Mouse (Mus musculus) embryonic fibroblast, embryonic 13.5 days (primary cell): Measurements from ENCODE around the gene Klrb1a. TPM values are rescaled to one million over a fixed set of nuclear protein-coding genes. Genes with fewer than 3 reads are reported as not detected.

ENCODE experiments used
- H3K27ac ChIP-seq: 2 replicates; pipeline ENCODE4 v1.5.1; 2012; ENCODE audit warnings: low read length, control low read depth, inconsistent platforms; ENCODE audit not compliant: insufficient read depth
- H3K4me1 ChIP-seq: 2 replicates; pipeline ENCODE4 v1.6.1; 2011; ENCODE audit warnings: low read length; ENCODE audit not compliant: control insufficient read depth, insufficient read depth
- H3K4me3 ChIP-seq: 2 replicates; pipeline ENCODE4 v1.5.1; 2011; ENCODE audit warnings: mild to moderate bottlenecking, control low read depth, low read length; ENCODE audit not compliant: insufficient read depth
- CTCF ChIP-seq: IDR thresholded peaks from 2 replicates; pipeline ENCODE4 v1.5.1; 2011; ENCODE audit warnings: mild to moderate bottlenecking, control low read depth, low read length, moderate library complexity, borderline replicate concordance; ENCODE audit not compliant: insufficient read depth
- POLR2A ChIP-seq: IDR thresholded peaks from 2 replicates; pipeline ENCODE4 v1.6.1; 2011; ENCODE audit warnings: low read depth, mild to moderate bottlenecking, control low read depth, low read length, moderate library complexity
- polyA plus RNA-seq: library from polyadenylated mRNA; stranded (reverse); fragments of >200 nt; gene quantifications from 2 replicates; pipeline ENCODE4 v1.2.4, GENCODE M21; 2011; ENCODE audit warnings: low read depth; ENCODE audit not compliant: missing spikeins, insufficient read length

Klrb1a gene
- polyA plus RNA-seq, 1 experiment, result not detected

DNA sequence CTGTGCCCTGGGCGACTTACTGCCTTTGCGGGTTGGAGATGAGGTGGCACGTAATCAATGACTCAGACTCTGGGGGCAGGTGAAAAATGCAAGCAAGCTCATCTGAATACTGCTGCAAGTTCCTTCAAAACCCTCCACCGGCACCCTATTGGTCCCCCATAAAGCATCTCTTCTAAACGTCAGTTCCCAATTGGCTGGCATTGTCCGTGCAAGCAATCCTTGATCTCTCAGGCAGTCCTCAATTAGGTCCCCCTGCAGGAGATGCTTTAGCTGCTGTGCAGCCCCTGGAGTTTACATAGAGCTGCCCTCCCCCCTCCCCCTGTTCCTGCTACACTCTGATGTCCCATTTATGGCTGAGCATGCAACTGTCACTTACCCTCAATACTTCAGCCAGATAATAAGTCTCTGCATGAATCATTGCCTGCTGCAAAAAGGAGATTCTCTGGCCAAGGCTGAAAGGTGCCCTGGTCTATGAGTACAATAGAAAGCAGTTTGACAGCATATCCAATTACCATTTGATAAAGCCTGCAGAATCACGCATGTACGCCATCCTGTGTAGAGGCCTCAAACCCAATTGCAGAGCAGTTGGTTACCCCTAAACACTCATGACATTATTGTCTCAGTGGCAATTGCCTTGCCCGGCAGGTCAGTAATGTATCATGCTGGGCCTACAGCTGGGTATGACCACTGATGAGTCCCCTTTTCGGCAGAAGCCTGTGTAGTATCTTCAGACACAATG lies 20.7 kb downstream of the Klrb1a start:
- Histone ChIP-seq H3K4me1 (no peaks in the 10 kb centered on the region), H3K27ac (no peak overlapping the region), H3K4me3 (no peak overlapping the region)
- TF ChIP-seq POLR2A (no peak), CTCF (no peak)

DNA sequence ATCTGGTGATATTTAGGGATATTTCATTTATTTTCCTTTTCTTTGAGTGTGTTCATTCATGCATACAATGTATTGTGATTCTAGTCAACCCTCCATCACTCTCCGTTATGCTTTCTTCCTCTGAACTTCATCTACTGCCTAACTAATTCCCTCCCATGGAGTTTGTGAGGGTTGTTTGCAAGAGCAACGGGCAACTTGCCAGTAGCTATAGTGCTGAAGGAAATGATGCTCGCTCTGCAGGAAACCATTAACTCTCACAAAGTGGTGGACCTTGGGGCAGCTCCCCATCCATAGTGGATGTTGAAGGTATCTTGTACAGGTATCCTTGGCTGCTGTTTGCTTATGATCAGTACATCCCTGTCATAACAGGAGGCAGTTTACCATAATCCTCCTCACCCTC lies 21.3 kb downstream of the Klrb1a start:
- TF ChIP-seq POLR2A (no peak), CTCF (no peak)
- Histone ChIP-seq H3K4me1 (no peaks in the 10 kb centered on the region), H3K27ac (no peak overlapping the region), H3K4me3 (no peak overlapping the region)

DNA sequence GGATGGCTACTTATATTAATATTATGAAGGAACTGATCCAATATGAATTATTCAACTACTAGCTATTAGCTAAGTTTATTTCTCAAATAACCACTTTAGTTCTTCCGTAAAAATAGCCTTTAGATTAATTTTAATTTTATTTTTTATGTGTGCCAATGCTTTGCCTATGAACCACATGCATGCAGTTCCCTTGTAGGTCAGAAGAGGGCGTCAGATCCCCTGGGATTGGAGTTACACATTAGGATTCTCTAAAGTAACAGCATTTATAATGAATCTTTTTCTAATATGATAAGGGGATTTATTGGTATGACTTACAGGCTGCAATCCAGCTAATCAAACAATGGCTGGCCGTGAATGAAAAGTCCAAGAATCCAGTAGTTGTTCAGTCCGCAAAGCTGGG lies 23.8 kb downstream of the Klrb1a start:
- TF ChIP-seq CTCF (no peak), POLR2A (no peak)
- no peaks in the 10 kb centered on the region for H3K4me1 ChIP-seq

DNA sequence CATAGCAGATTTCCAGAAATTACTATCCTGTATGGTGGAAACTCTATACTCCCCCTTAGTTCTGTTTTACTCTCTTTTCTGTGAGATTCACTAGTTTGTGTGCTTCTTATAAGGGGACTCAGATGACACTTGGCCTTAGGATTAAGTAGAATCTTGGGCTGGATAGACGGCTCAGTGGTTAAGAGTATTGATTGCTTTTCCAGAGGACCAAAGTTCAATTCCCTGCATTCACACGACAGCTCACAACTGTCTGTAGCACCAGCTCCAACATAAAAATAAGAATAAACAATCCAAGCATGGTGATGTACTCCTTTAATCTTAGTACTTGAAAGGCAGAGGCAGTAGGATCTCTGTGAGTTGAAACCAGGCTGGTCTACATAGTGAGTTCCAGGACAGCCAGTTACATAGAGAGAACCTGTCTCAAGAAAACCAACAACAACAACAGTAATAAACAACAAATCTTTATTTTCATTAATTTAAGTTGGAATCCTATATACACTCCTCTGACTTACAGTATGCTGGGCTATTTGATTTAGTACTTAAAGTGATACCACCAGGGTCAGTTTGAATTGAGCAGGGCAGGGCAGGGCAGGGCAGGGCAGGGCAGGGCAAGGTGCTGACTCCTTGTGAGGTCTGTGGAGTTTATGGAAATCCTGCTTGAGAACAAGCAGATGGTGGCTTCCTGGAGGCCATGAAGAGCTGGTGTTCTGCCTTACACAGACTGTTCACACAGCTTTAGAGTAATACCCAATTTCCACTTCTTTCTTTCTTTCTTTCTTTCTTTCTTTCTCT lies 24.9 kb downstream of the Klrb1a start:
- Histone ChIP-seq H3K4me1 (no peaks in the 10 kb centered on the region), H3K4me3 (no peak overlapping the region), H3K27ac (no peak overlapping the region)
- TF ChIP-seq POLR2A (no peak), CTCF (no peak)

More for the DNA sequence above, 23.8 kb downstream of the Klrb1a start:
- no peak overlapping the region for H3K4me3 ChIP-seq
- H3K27ac ChIP-seq, result no peak overlapping the region

DNA sequence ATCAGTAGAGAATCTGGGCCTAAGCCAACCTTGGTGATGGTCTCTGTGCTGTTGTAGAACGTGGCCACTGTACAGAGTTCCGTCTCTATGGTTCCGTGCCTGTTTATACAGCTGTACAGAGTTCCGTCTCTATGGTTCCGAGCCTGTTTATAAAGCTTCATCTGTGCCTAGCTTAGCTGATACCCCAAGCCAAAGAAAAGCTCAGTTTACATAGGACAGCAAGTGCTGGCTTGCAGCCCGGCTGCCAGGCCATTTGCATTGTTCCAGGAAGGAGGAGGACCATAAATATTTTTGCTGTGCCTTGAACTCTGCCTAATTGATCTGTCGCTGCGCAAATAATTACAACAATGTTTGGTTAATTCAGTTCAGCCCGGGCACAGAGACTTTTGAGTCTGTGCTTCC lies 26.2 kb downstream of the Klrb1a start:
- no peak overlapping the region for H3K27ac ChIP-seq
- no peak overlapping the region for H3K4me3 ChIP-seq
- H3K4me1 ChIP-seq, result no peaks in the 10 kb centered on the region
- TF ChIP-seq CTCF, result no peak
- no peak for TF ChIP-seq POLR2A

DNA sequence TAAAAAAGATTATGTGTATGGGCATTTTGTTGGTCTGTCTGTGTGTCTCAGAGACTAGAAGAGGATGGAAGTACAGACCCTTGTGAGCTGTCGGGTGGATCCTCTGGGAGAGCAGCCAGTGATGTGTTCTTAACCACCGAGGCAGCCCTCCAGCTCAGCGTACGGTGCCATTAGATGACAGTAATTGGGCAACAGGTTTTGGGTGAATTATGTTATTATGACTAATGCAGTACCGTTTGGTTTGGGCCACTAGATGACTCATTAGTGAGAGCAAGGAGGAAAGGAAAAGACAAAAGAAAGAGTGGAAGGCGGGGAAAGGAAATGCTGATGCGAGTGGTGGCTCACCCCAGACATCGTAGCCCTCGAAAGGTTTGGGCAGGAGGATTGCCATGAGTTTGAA lies 28.7 kb downstream of the Klrb1a start:
- H3K4me1 ChIP-seq, result no peaks in the 10 kb centered on the region
- no peak for TF ChIP-seq CTCF
- no peak for TF ChIP-seq POLR2A
- no peak overlapping the region for H3K4me3 ChIP-seq
- H3K27ac ChIP-seq, result no peak overlapping the region

DNA sequence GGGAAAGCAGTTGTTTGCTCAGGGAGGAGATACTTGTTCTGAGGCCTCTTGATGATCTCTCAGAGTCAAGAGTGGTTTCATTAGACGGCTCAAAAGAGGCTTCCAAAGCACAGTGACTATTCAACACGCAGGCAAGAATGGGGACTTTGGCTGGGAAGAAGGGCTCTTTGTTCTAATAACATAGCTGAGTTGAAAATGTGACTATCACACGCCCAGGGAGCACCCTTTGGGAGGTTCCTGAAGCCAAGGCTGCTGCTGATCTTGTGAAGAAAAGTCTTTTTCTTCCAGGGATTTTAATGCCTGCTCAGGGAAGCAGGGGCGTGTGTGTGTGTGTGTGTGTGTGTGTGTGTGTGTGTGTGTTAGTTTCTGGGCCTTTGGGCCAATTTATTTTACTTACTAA lies 33.9 kb downstream of the Klrb1a start:
- H3K27ac ChIP-seq, result no peak overlapping the region
- no peak overlapping the region for H3K4me3 ChIP-seq
- TF ChIP-seq CTCF (no peak), POLR2A (no peak)
- H3K4me1 ChIP-seq, result no peaks in the 10 kb centered on the region

DNA sequence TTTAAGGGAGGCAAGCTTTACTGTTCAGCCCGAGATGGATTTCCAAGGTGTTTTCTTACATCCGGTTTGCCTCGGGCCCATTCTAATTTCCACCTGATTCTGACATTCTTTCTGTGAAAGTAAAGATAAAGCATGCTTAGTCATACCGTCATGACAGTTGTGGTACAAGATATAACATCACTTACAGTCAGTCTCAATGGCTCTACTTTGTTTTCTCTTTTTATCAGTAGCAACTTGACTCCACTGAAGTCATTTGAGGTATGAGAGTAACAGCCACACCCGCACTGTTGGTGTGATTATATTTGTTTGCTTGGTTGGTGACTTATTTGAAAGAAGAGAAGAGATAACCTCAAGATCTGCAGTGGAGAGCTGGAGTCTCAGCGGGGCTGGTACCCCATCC lies 35.7 kb downstream of the Klrb1a start:
- Histone ChIP-seq H3K4me1 (no peaks in the 10 kb centered on the region), H3K27ac (no peak overlapping the region), H3K4me3 (no peak overlapping the region)
- TF ChIP-seq CTCF (no peak), POLR2A (no peak)

DNA sequence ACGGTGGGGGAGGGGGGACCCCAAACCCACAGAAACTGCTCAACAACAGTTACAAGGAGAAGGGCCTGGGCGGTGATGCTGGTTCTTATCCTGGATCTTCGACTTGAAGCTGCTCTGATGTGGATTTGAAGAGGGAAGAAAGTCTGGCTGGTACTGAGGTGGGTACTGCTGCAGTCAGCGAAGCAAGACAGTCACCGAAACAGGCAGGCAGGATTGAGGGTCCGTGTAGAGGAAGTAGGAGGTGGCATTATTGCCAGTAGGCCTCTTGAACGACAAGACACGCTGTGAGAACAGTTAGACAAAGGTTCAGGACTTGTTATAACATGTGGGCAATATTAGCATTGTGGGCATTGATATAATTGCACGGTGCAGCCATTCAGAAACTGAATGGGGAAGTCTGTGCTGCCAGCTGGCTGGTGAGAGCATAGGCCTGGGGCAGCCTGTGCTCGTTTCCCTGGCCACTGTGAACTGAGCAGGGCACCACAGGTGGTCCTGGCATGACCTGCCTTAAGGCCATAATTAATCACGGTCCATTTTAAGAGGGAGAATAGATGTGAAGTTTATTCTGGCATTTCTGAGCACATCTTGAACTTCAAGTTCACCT lies 37.6 kb downstream of the Klrb1a start:
- TF ChIP-seq CTCF (no peak), POLR2A (no peak)

DNA sequence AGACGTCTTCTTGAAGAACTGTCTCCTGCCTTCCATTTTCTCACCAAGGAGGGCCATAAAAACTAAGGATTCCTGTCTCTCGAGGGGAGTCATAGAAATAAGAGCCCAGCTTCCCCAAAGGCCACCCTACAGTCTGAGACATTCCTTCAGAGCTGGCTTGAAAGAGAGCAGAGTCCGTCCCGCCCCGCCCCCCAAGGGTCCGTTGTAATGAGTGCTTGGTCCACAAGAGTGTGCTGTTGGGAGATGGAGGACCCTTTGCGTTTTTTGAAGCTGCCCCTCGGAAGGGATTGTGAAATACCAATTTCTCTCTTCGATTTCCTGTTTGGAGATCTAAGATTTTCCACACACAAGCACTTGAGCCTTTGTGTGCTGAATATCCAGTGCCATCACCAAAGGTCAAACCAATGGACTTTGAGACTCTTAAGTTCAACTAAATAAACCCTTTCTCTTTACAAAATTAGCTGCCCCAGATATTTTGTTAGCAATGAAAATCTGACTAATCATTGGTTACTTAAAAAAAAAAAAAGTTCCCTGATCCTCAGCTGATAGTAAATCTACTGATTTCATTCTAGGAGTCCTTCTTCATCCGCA lies 39.2 kb downstream of the Klrb1a start:
- Histone ChIP-seq H3K27ac (no peak overlapping the region), H3K4me3 (no peak overlapping the region), H3K4me1 (no peaks in the 10 kb centered on the region)
- TF ChIP-seq POLR2A (no peak), CTCF (no peak)

More for the DNA sequence above, 37.6 kb downstream of the Klrb1a start:
- Histone ChIP-seq H3K4me1 (no peaks in the 10 kb centered on the region), H3K27ac (no peak overlapping the region), H3K4me3 (no peak overlapping the region)
